Mouse (Mus musculus) kidney, postnatal 0 days (tissue): ENCODE measurements around the gene Serinc5. TPM values are rescaled to one million over a fixed set of nuclear protein-coding genes. Genes with fewer than 3 reads are reported as not detected.
A peak's percentile ranks its signal among the peaks of the same experiment; 100 is the strongest.

Source experiments
- ATAC-seq: fragments of 200-750 bp; cut with Nextera tagmentation; replicated peaks from 2 replicates; pipeline ENCODE4 v1.8.0; 2017; ENCODE audit warnings: low read depth, moderate number of reproducible peaks, moderate TSS enrichment, moderate library complexity; ENCODE audit not compliant: low FRiP score
- DNase-seq: peaks from one replicate; pipeline ENCODE4 v3.0.0-alpha.2; 2016; ENCODE audit warnings: low spot score
- H3K27ac ChIP-seq: fragments of 300-500 bp; sonication (generic); 2 replicates; pipeline ENCODE4 v1.5.1; 2014; ENCODE audit warnings: mild to moderate bottlenecking
- H3K27me3 ChIP-seq: fragments of 300-500 bp; sonication (generic); 2 replicates; pipeline ENCODE4 v1.6.1; 2014; ENCODE audit warnings: low read length, mixed read lengths; ENCODE audit not compliant: insufficient read depth
- H3K36me3 ChIP-seq: fragments of 300-500 bp; sonication (generic); 2 replicates; pipeline ENCODE4 v1.6.1; 2014; ENCODE audit warnings: low read length, mixed read lengths; ENCODE audit not compliant: insufficient read depth
- H3K4me1 ChIP-seq: fragments of 300-500 bp; sonication (generic); replicated peaks from 2 replicates; pipeline ENCODE4 v1.6.1; 2014; ENCODE audit warnings: antibody characterized with exemption, low read length, mixed read lengths; ENCODE audit not compliant: insufficient read depth
- H3K4me2 ChIP-seq: fragments of 300-500 bp; sonication (generic); 2 replicates; pipeline ENCODE4 v1.6.1; 2014; ENCODE audit warnings: mild to moderate bottlenecking, low read length, moderate library complexity, mixed read lengths
- H3K4me3 ChIP-seq: fragments of 300-500 bp; sonication (generic); replicated peaks from 2 replicates; pipeline ENCODE4 v1.5.1; 2014; ENCODE audit warnings: low read depth, low read length
- H3K9ac ChIP-seq: fragments of 300-500 bp; sonication (generic); 2 replicates; pipeline ENCODE4 v1.6.1; 2014; ENCODE audit warnings: low read depth, low read length
- H3K9me3 ChIP-seq: fragments of 300-500 bp; sonication (generic); replicated peaks from 2 replicates; pipeline ENCODE4 v1.6.1; 2016; ENCODE audit warnings: low read length, inconsistent platforms, mixed read lengths
- CTCF ChIP-seq: IDR thresholded peaks from 2 replicates; pipeline ENCODE4 v1.5.1; 2016; ENCODE audit warnings: antibody characterized with exemption, low read depth, mild to moderate bottlenecking, moderate library complexity
- WGBS: fragments of 180-500 bp; shearing (Covaris S2); extraction: QIAGEN DNeasy Blood & Tissue Kit; methylation state at CpG from one replicate; pipeline ENCODE4 v1.1.7; 2014; 5-methylcytosine and 5-hydroxymethylcytosine counted together
- polyA plus RNA-seq: library from polyadenylated mRNA; unstranded; fragments of >200 nt; fragmentation: Nextera tagmentation; extraction: Ambion mirVana; gene quantifications from 2 replicates; pipeline ENCODE4 v1.2.1, GENCODE M21; 2015

Serinc5 gene
- polyA plus RNA-seq, 1 experiment from 2014 or later = 14.8 TPM

DNA sequence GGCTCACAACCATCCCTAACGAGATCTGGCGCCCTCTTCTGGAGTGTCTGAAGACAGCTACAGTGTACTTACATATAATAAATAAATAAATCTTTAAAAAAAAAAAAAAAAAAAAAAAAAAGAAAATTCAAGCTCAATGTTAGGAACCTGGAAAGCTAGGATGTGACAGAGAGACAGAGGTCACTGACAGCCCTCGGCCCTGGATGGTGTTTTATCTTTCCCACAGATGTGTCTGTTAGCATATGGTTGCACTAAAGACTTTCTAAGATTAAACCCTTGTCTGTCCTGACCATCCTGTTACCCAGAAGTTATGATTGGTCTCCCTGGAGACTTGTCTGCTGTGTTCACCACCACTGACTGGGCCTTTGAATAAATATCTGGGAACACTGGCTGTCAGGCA, 33.3 kb downstream of the Serinc5 start:
- Histone ChIP-seq H3K36me3 (no peaks in the 10 kb centered on the region), H3K9me3 (no peaks in the 10 kb centered on the region), H3K4me3 (no peak overlapping the region), H3K27me3 (no peaks in the 10 kb centered on the region), H3K4me1 (0 out of 2 replicates have a peak, but pooled peaks cover 5% of the 10 kb centered on the region), H3K9ac (no peak overlapping the region), H3K27ac (no peak overlapping the region), H3K4me2 (no peak overlapping the region)
- peak; percentile 11; the same call in 1 of the 2 replicates for TF ChIP-seq CTCF
- DNase-seq (no peak), ATAC-seq (no peak)
- 82% methylated on average over 3 of the region's 3 CpGs for WGBS

- H3K27me3 ChIP-seq = no peaks in the 10 kb centered on the region
- ATAC-seq (no peak), DNase-seq (no peak)
- no peak overlapping the region for H3K9ac ChIP-seq
- H3K4me1 ChIP-seq = no peaks in the 10 kb centered on the region
- H3K4me3 ChIP-seq = no peak overlapping the region
- H3K4me2 ChIP-seq = no peak overlapping the region
- TF ChIP-seq CTCF = no peak
- H3K27ac ChIP-seq = no peak overlapping the region
- H3K36me3 ChIP-seq = no peaks in the 10 kb centered on the region
- no peaks in the 10 kb centered on the region for H3K9me3 ChIP-seq
- WGBS = 65% methylated on average over 6 of the region's 6 CpGs
Measured at GRCm38 (mm10) chr13:92644753-92645152, 33.9 kb downstream of the Serinc5 start.

GRCm38 (mm10) chr13:92647695-92648094, 36.8 kb downstream of the Serinc5 start:
- no peaks in the 10 kb centered on the region for H3K36me3 ChIP-seq
- H3K4me3 ChIP-seq = no peak overlapping the region
- no peaks in the 10 kb centered on the region for H3K4me1 ChIP-seq
- no peak overlapping the region for H3K9ac ChIP-seq
- no peak overlapping the region for H3K27ac ChIP-seq
- TF ChIP-seq CTCF = no peak
- 87% methylated on average over 2 of the region's 2 CpGs for WGBS
- H3K27me3 ChIP-seq = no peaks in the 10 kb centered on the region
- ATAC-seq (no peak), DNase-seq (no peak)
- H3K9me3 ChIP-seq = no peaks in the 10 kb centered on the region
- no peak overlapping the region for H3K4me2 ChIP-seq

GRCm38 (mm10) chr13:92649111-92649510, 38.2 kb downstream of the Serinc5 start:
- WGBS = 81% methylated on average over 10 of the region's 10 CpGs
- no peaks in the 10 kb centered on the region for H3K36me3 ChIP-seq
- ATAC-seq (no peak), DNase-seq (no peak)
- H3K27me3 ChIP-seq = no peaks in the 10 kb centered on the region
- no peaks in the 10 kb centered on the region for H3K9me3 ChIP-seq
- H3K4me1 ChIP-seq = peaks cover 5% of the 10 kb centered on the region; the same call in 1 of the 2 replicates
- TF ChIP-seq CTCF = no peak
- no peak overlapping the region for H3K4me2 ChIP-seq
- no peak overlapping the region for H3K4me3 ChIP-seq
- no peak overlapping the region for H3K27ac ChIP-seq
- no peak overlapping the region for H3K9ac ChIP-seq

DNA sequence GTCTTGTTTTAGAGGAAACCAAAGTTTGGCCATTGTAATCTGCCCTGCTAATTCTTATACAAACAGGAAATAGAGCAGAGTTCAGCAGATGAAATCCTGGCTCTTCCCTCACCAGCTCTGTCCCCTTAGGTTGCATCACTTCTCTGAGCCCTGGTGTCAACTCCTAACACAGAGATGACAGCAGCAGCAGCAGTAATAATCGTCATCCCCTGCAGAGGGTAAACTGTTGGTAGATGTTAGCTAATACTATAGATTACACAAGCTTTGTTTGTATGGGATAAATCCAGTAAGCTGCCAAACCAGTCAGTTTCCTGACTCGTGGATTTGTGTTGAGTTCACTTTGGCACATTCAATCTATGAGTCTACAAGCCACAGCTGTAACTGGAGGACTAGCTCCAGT, 40.1 kb downstream of the Serinc5 start:
- WGBS = 48% methylated on average over 2 of the region's 2 CpGs
- Histone ChIP-seq H3K9me3 (no peaks in the 10 kb centered on the region), H3K4me2 (no peak overlapping the region), H3K27me3 (no peaks in the 10 kb centered on the region), H3K27ac (no peak overlapping the region), H3K9ac (no peak overlapping the region), H3K4me3 (no peak overlapping the region), H3K4me1 (peaks cover 5% of the 10 kb centered on the region; the same call in 1 of the 2 replicates), H3K36me3 (no peaks in the 10 kb centered on the region)
- ATAC-seq (no peak), DNase-seq (no peak)
- no peak for TF ChIP-seq CTCF

DNA sequence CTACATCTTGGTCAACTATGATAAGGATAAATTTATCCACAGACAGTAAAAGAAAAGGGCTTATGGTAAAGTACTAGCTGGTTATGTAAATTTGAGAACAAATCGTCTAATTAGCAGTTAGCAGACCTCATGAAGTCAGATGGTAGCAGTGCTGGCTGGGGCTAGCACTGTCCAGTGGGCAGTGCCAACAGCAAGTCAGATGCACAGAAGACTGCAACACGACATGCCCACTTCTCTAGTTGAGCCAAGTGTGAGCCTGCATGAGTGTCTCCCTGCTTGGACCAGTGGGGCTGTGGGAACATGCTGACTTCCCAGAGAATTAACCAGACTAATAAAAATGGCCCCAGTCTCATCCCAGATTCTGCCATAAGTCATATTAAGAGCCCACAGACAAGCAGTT, 41.6 kb downstream of the Serinc5 start:
- Histone ChIP-seq H3K4me3 (no peak overlapping the region), H3K9ac (no peak overlapping the region), H3K36me3 (no peaks in the 10 kb centered on the region), H3K4me1 (peaks cover 5% of the 10 kb centered on the region; the same call in 1 of the 2 replicates), H3K9me3 (no peaks in the 10 kb centered on the region), H3K27ac (no peak overlapping the region), H3K27me3 (no peaks in the 10 kb centered on the region), H3K4me2 (no peak overlapping the region)
- DNase-seq = no peak
- ATAC-seq = no peak
- no peak for TF ChIP-seq CTCF
- WGBS = 69% methylated on average over 2 of the region's 2 CpGs

DNA sequence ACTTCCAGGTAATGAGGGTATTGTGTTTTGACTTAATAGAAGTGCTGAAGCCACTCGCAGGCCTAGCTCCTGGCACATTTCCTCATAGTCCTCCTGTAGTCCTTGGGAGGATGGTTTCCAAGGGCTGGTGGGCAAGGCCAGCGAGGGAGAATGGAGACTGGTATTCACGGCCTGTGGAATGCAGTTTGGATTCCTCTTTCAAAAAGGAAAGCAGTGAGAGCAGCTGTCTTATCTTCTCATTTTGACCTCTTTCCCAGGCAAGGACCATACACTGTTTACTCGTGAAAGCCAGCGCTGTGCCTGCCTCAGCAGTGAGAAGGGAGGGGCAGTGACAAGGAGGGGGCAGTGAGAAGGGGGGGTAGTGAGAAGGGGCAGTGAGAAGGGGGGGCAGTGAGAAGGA, 42.4 kb downstream of the Serinc5 start:
- Histone ChIP-seq H3K36me3 (no peaks in the 10 kb centered on the region), H3K27ac (no peak overlapping the region), H3K9ac (no peak overlapping the region), H3K4me1 (peaks cover 5% of the 10 kb centered on the region; the same call in 1 of the 2 replicates), H3K4me2 (no peak overlapping the region), H3K27me3 (no peaks in the 10 kb centered on the region), H3K4me3 (no peak overlapping the region), H3K9me3 (no peaks in the 10 kb centered on the region)
- ATAC-seq (no peak), DNase-seq (no peak)
- WGBS = 26% methylated on average over 5 of the region's 5 CpGs
- no peak for TF ChIP-seq CTCF
